In genomic region chr2:172548672-172549255, GRCm38 (mm10) we compare ENCODE assay signal across 9 mouse cellular contexts. TPM values are rescaled to one million over a fixed set of nuclear protein-coding genes. Genes with fewer than 3 reads are reported as not detected.
DNase-seq lines count a peak whose midpoint lies in the region; ATAC-seq and TF ChIP-seq lines count a peak whose summit lies in the region.
"Had no signal": no experiment of that assay in that cellular context is flagged by ENCODE, and none has a peak within 500 bp of the region (broad histone marks: within the 10 kb centered on the region; RNA-seq: fewer than 3 reads in every experiment).

No protein-coding gene starts in this region.

- no peaks in the 10 kb centered on the region; the same call in 1 of the 2 replicates for H3K9me3 ChIP-seq in megakaryocyte, embryonic 14.5 days
- H3K9me3 ChIP-seq in intestine, embryonic 15.5 days = no peaks in the 10 kb centered on the region
- no peaks in the 10 kb centered on the region for H3K9me3 ChIP-seq in stomach, postnatal 0 days (ENCODE audit: control insufficient read depth, low read length)

- no peak for TF ChIP-seq EP300 in stomach, postnatal 0 days (optimal IDR thresholded peaks at IDR 0.05)

- H3K4me1 ChIP-seq in megakaryocyte, embryonic 14.5 days = peaks cover 46% of the 10 kb centered on the region
- H3K4me1 ChIP-seq in intestine, embryonic 15.5 days (replicated peaks) = peaks cover 44% of the 10 kb centered on the region
- no peaks in the 10 kb centered on the region for H3K4me1 ChIP-seq in stomach, postnatal 0 days (replicated peaks; ENCODE audit: control insufficient read depth, insufficient read depth)

- H3K4me2 ChIP-seq in intestine, embryonic 15.5 days (replicated peaks) = peak overlapping the region; percentile 64; the same call in 1 of the 2 replicates
- peak overlapping the region; percentile 51 for H3K4me2 ChIP-seq in stomach, postnatal 0 days (replicated peaks; ENCODE audit: low read depth)

- peak; percentile 52 to 68 for DNase-seq in cerebellum, postnatal 10 days
- DNase-seq in cerebellum, adult 11-12 months = no peak
- DNase-seq in stomach, postnatal 0 days (ENCODE audit: low spot score) = no peak
- no peak for DNase-seq in left cerebral cortex, adult 2 months (ENCODE audit: extremely low spot score in 1 of 2, low spot score in 2 of 2)
- no peak for DNase-seq in left cerebral cortex, postnatal 14 days (ENCODE audit: low spot score in 2 of 2)

- TF ChIP-seq CTCF in stomach, postnatal 0 days (IDR thresholded peaks at IDR 0.05; ENCODE audit: low read depth) = no peak
- TF ChIP-seq CTCF in left cerebral cortex, adult 2 months (IDR thresholded peaks at IDR 0.05) = no peak

- intact Hi-C loops in left cerebral cortex, adult 2 months (cut with DNase I) = no loop called here
- intact Hi-C loops in left cerebral cortex, postnatal 14 days (cut with DNase I) = loop anchor here (10.0 kb wide), 1 partner anchor 446 kb away; no protein-coding TSS in a partner anchor

- peak overlapping the region; percentile 42 for H3K4me3 ChIP-seq in megakaryocyte, embryonic 14.5 days (replicated peaks)
- H3K4me3 ChIP-seq in intestine, embryonic 15.5 days (replicated peaks) = peak overlapping the region; percentile 32
- H3K4me3 ChIP-seq in stomach, postnatal 0 days (ENCODE audit: low read depth, low read length) = peak overlapping the region; percentile 47; the same call in 1 of the 2 replicates
- no peak overlapping the region for H3K4me3 ChIP-seq in left cerebral cortex, adult 2 months
- H3K4me3 ChIP-seq: erythroblast, embryonic 14.5 days had no signal

- H3K9ac ChIP-seq in intestine, embryonic 15.5 days = no peak overlapping the region
- H3K9ac ChIP-seq in stomach, postnatal 0 days (ENCODE audit: low read length) = no peak overlapping the region

- H3K36me3 ChIP-seq in megakaryocyte, embryonic 14.5 days (replicated peaks; ENCODE audit: low read length) = no peaks in the 10 kb centered on the region
- H3K36me3 ChIP-seq in intestine, embryonic 15.5 days = no peaks in the 10 kb centered on the region
- no peaks in the 10 kb centered on the region; the same call in 1 of the 2 replicates for H3K36me3 ChIP-seq in stomach, postnatal 0 days (ENCODE audit: control insufficient read depth, insufficient read depth, low read length)

- no peak overlapping the region for H3K27ac ChIP-seq in intestine, embryonic 15.5 days
- no peak overlapping the region for H3K27ac ChIP-seq in stomach, postnatal 0 days (replicated peaks)
- no peak overlapping the region for H3K27ac ChIP-seq in left cerebral cortex, adult 2 months

- peaks cover 94% of the 10 kb centered on the region for H3K27me3 ChIP-seq in megakaryocyte, embryonic 14.5 days (replicated peaks)
- peaks cover 96% of the 10 kb centered on the region for H3K27me3 ChIP-seq in intestine, embryonic 15.5 days (replicated peaks)
- peaks cover 47% of the 10 kb centered on the region for H3K27me3 ChIP-seq in stomach, postnatal 0 days (ENCODE audit: control insufficient read depth, insufficient read depth, low read length)

- ATAC-seq in megakaryocyte, adult 5-6 weeks (ENCODE audit: poor library complexity, severe bottlenecking) = no peak
- ATAC-seq in intestine, embryonic 15.5 days = no peak
- no peak for ATAC-seq in stomach, postnatal 0 days (ENCODE audit: low FRiP score, low TSS enrichment)

- under 1% methylated on average over 27 of the region's 27 CpGs for WGBS in intestine, embryonic 15.5 days
- WGBS in stomach, postnatal 0 days = 2% methylated on average over 26 of the region's 27 CpGs

RNA-seq across cellular contexts. Expression of gene Tfap2c, which starts 0.6 kb away (rescaled TPM):
- polyA plus RNA-seq in megakaryocyte, embryonic 14.5 days (2012; ENCODE audit: insufficient read depth, low replicate concordance) = not detected in 2 replicates
- total RNA-seq in megakaryocyte, adult 5-6 weeks (2015) = not detected in 2 replicates
- not detected in 2 replicates for total RNA-seq in megakaryocyte, adult 5-6 weeks (2017)
- 0.06 and 0.15 TPM in 2 replicates for polyA plus RNA-seq in intestine, embryonic 15.5 days (2015; fragmentation: Nextera tagmentation; extraction: Ambion mirVana)
- polyA plus RNA-seq in stomach, postnatal 0 days (2015; fragmentation: Nextera tagmentation; extraction: Ambion mirVana) = 9.7 and 12.5 TPM in 2 replicates
- total RNA-seq in left cerebral cortex, adult 2 months (2021) = under 1 TPM; 0.12 to 0.16 TPM
- total RNA-seq in left cerebral cortex, postnatal 14 days (2021) = under 1 TPM; 0.13 to 0.42 TPM
- polyA plus RNA-seq: erythroblast, embryonic 14.5 days had no signal

Comparison
In these comparisons a context has a peak if more than half of its experiments do, and no peak if none do; other contexts are left out.
1. DNase-seq: peak in cerebellum, postnatal 10 days (2 of 2); none in cerebellum, adult 11-12 months (single experiment), stomach, postnatal 0 days (single experiment), left cerebral cortex, adult 2 months (0 of 2) and left cerebral cortex, postnatal 14 days (0 of 2).